Mouse (Mus musculus): ENCODE data around the gene Gnao1. TPM values are rescaled to one million over a fixed set of nuclear protein-coding genes. Genes with fewer than 3 reads are reported as not detected.
A peak's percentile ranks its signal among the peaks of the same experiment; 100 is the strongest.

Gnao1 gene
- polyA plus RNA-seq, 1 experiment from 2014 or later = 187 TPM

GRCm38 (mm10) chr8:93923897-93924334, 114.2 kb downstream of the Gnao1 start:
- Histone ChIP-seq H3K36me3 (ENCODE audit: control insufficient read depth, insufficient read depth) (0 out of 2 replicates have a peak, but pooled peaks cover 2% of the 10 kb centered on the region), H3K4me1 (replicated peaks; ENCODE audit: control insufficient read depth, insufficient read depth, low read length) (peaks cover 60% of the 10 kb centered on the region), H3K4me2 (ENCODE audit: low read length) (no peak overlapping the region), H3K27ac (ENCODE audit: low read length) (no peak overlapping the region), H3K4me3 (replicated peaks; ENCODE audit: low read length) (no peak overlapping the region), H3K27me3 (replicated peaks; ENCODE audit: control insufficient read depth, insufficient read depth, low read length) (no peaks in the 10 kb centered on the region), H3K9me3 (ENCODE audit: control insufficient read depth, low read length) (no peaks in the 10 kb centered on the region), H3K9ac (replicated peaks; ENCODE audit: low read depth, low read length) (no peak overlapping the region)
- ATAC-seq = no peak
- 59% methylated on average over 7 of the region's 7 CpGs for WGBS

GRCm38 (mm10) chr8:93925513-93925912, 115.7 kb downstream of the Gnao1 start:
- Histone ChIP-seq H3K27me3 (replicated peaks; ENCODE audit: control insufficient read depth, insufficient read depth, low read length) (no peaks in the 10 kb centered on the region), H3K4me3 (replicated peaks; ENCODE audit: low read length) (no peak overlapping the region), H3K9me3 (ENCODE audit: control insufficient read depth, low read length) (no peaks in the 10 kb centered on the region), H3K4me2 (ENCODE audit: low read length) (no peak overlapping the region), H3K36me3 (ENCODE audit: control insufficient read depth, insufficient read depth) (0 out of 2 replicates have a peak, but pooled peaks cover 2% of the 10 kb centered on the region), H3K4me1 (replicated peaks; ENCODE audit: control insufficient read depth, insufficient read depth, low read length) (peaks cover 44% of the 10 kb centered on the region), H3K27ac (ENCODE audit: low read length) (no peak overlapping the region), H3K9ac (replicated peaks; ENCODE audit: low read depth, low read length) (no peak overlapping the region)
- ATAC-seq = 0 out of 2 replicates have a peak, but pooled peaks have one; percentile 9
- 15% methylated on average over 3 of the region's 3 CpGs for WGBS

- Histone ChIP-seq H3K9me3 (ENCODE audit: control insufficient read depth, low read length) (no peaks in the 10 kb centered on the region), H3K36me3 (ENCODE audit: control insufficient read depth, insufficient read depth) (0 out of 2 replicates have a peak, but pooled peaks cover 2% of the 10 kb centered on the region), H3K4me3 (replicated peaks; ENCODE audit: low read length) (no peak overlapping the region), H3K4me2 (ENCODE audit: low read length) (no peak overlapping the region), H3K27me3 (replicated peaks; ENCODE audit: control insufficient read depth, insufficient read depth, low read length) (no peaks in the 10 kb centered on the region), H3K9ac (replicated peaks; ENCODE audit: low read depth, low read length) (no peak overlapping the region), H3K4me1 (replicated peaks; ENCODE audit: control insufficient read depth, insufficient read depth, low read length) (peaks cover 37% of the 10 kb centered on the region), H3K27ac (ENCODE audit: low read length) (no peak overlapping the region)
- 91% methylated on average over 4 of the region's 4 CpGs for WGBS
- ATAC-seq = no peak
These were observed 119.5 kb downstream of the Gnao1 start for GRCm38 (mm10) chr8:93929233-93929632.

GRCm38 (mm10) chr8:93931336-93931735, 121.6 kb downstream of the Gnao1 start:
- peak; percentile 54 for ATAC-seq
- Histone ChIP-seq H3K27ac (ENCODE audit: low read length) (peak overlapping the region; percentile 62), H3K36me3 (ENCODE audit: control insufficient read depth, insufficient read depth) (0 out of 2 replicates have a peak, but pooled peaks cover 2% of the 10 kb centered on the region), H3K9me3 (ENCODE audit: control insufficient read depth, low read length) (no peaks in the 10 kb centered on the region), H3K4me2 (ENCODE audit: low read length) (no peak overlapping the region), H3K9ac (replicated peaks; ENCODE audit: low read depth, low read length) (no peak overlapping the region), H3K4me1 (replicated peaks; ENCODE audit: control insufficient read depth, insufficient read depth, low read length) (peaks cover 30% of the 10 kb centered on the region), H3K4me3 (replicated peaks; ENCODE audit: low read length) (no peak overlapping the region), H3K27me3 (replicated peaks; ENCODE audit: control insufficient read depth, insufficient read depth, low read length) (no peaks in the 10 kb centered on the region)
- WGBS = 7% methylated on average over 6 of the region's 6 CpGs

- WGBS = 27% methylated on average over 6 of the region's 6 CpGs
- Histone ChIP-seq H3K9me3 (ENCODE audit: control insufficient read depth, low read length) (no peaks in the 10 kb centered on the region), H3K9ac (replicated peaks; ENCODE audit: low read depth, low read length) (no peak overlapping the region), H3K4me2 (ENCODE audit: low read length) (no peak overlapping the region), H3K4me3 (replicated peaks; ENCODE audit: low read length) (no peak overlapping the region), H3K27me3 (replicated peaks; ENCODE audit: control insufficient read depth, insufficient read depth, low read length) (no peaks in the 10 kb centered on the region), H3K4me1 (replicated peaks; ENCODE audit: control insufficient read depth, insufficient read depth, low read length) (peaks cover 30% of the 10 kb centered on the region), H3K36me3 (ENCODE audit: control insufficient read depth, insufficient read depth) (no peaks in the 10 kb centered on the region), H3K27ac (ENCODE audit: low read length) (peak overlapping the region; percentile 62)
- peak; percentile 78 for ATAC-seq
These were observed 123.1 kb downstream of the Gnao1 start for GRCm38 (mm10) chr8:93932873-93933272.

GRCm38 (mm10) chr8:93933288-93933687, 123.5 kb downstream of the Gnao1 start:
- no peak overlapping the region for H3K9ac ChIP-seq (replicated peaks; ENCODE audit: low read depth, low read length)
- H3K4me3 ChIP-seq (replicated peaks; ENCODE audit: low read length) = no peak overlapping the region
- 56% methylated on average over 2 of the region's 2 CpGs for WGBS
- no peaks in the 10 kb centered on the region for H3K9me3 ChIP-seq (ENCODE audit: control insufficient read depth, low read length)
- H3K4me1 ChIP-seq (replicated peaks; ENCODE audit: control insufficient read depth, insufficient read depth, low read length) = peaks cover 30% of the 10 kb centered on the region
- H3K27ac ChIP-seq (ENCODE audit: low read length) = peak overlapping the region; percentile 73
- H3K36me3 ChIP-seq (ENCODE audit: control insufficient read depth, insufficient read depth) = no peaks in the 10 kb centered on the region
- no peaks in the 10 kb centered on the region for H3K27me3 ChIP-seq (replicated peaks; ENCODE audit: control insufficient read depth, insufficient read depth, low read length)
- H3K4me2 ChIP-seq (ENCODE audit: low read length) = no peak overlapping the region
- peak; percentile 69 for ATAC-seq

GRCm38 (mm10) chr8:93938193-93938592, 128.4 kb downstream of the Gnao1 start:
- no peaks in the 10 kb centered on the region for H3K27me3 ChIP-seq (replicated peaks; ENCODE audit: control insufficient read depth, insufficient read depth, low read length)
- no peak overlapping the region for H3K9ac ChIP-seq (replicated peaks; ENCODE audit: low read depth, low read length)
- peaks cover 23% of the 10 kb centered on the region for H3K4me1 ChIP-seq (replicated peaks; ENCODE audit: control insufficient read depth, insufficient read depth, low read length)
- no peaks in the 10 kb centered on the region for H3K9me3 ChIP-seq (ENCODE audit: control insufficient read depth, low read length)
- H3K4me3 ChIP-seq (replicated peaks; ENCODE audit: low read length) = no peak overlapping the region
- ATAC-seq = no peak
- H3K27ac ChIP-seq (ENCODE audit: low read length) = no peak overlapping the region
- no peak overlapping the region for H3K4me2 ChIP-seq (ENCODE audit: low read length)
- 96% methylated on average over 3 of the region's 3 CpGs for WGBS
- H3K36me3 ChIP-seq (ENCODE audit: control insufficient read depth, insufficient read depth) = no peaks in the 10 kb centered on the region

- Histone ChIP-seq H3K9ac (replicated peaks; ENCODE audit: low read depth, low read length) (no peak overlapping the region), H3K4me2 (ENCODE audit: low read length) (no peak overlapping the region), H3K4me3 (replicated peaks; ENCODE audit: low read length) (no peak overlapping the region), H3K4me1 (replicated peaks; ENCODE audit: control insufficient read depth, insufficient read depth, low read length) (peaks cover 12% of the 10 kb centered on the region), H3K27me3 (replicated peaks; ENCODE audit: control insufficient read depth, insufficient read depth, low read length) (no peaks in the 10 kb centered on the region), H3K36me3 (ENCODE audit: control insufficient read depth, insufficient read depth) (no peaks in the 10 kb centered on the region), H3K9me3 (ENCODE audit: control insufficient read depth, low read length) (no peaks in the 10 kb centered on the region), H3K27ac (ENCODE audit: low read length) (peak overlapping the region; percentile 23)
- ATAC-seq = no peak
- 78% methylated on average over 11 of the region's 11 CpGs for WGBS
These were observed 131.0 kb downstream of the Gnao1 start for GRCm38 (mm10) chr8:93940542-93941423.

GRCm38 (mm10) chr8:93941636-93942054, 131.9 kb downstream of the Gnao1 start:
- Histone ChIP-seq H3K36me3 (ENCODE audit: control insufficient read depth, insufficient read depth) (0 out of 2 replicates have a peak, but pooled peaks cover under 1% of the 10 kb centered on the region), H3K9me3 (ENCODE audit: control insufficient read depth, low read length) (no peaks in the 10 kb centered on the region), H3K27ac (ENCODE audit: low read length) (no peak overlapping the region; the same call in 1 of the 2 replicates), H3K27me3 (replicated peaks; ENCODE audit: control insufficient read depth, insufficient read depth, low read length) (no peaks in the 10 kb centered on the region), H3K4me1 (replicated peaks; ENCODE audit: control insufficient read depth, insufficient read depth, low read length) (peaks cover 10% of the 10 kb centered on the region), H3K9ac (replicated peaks; ENCODE audit: low read depth, low read length) (no peak overlapping the region), H3K4me2 (ENCODE audit: low read length) (no peak overlapping the region), H3K4me3 (replicated peaks; ENCODE audit: low read length) (no peak overlapping the region)
- no peak; the same call in 1 of the 2 replicates for ATAC-seq
- WGBS = 74% methylated on average over 4 of the region's 4 CpGs

Measured in forebrain, embryonic 16.5 days (tissue).